Mouse (Mus musculus) embryonic stem cell, embryonic (primary cell): ENCODE results near the gene Trp53i11.

ENCODE experiments used
- CTCF ChIA-PET, 4 experiments: fragments of 300-600 bp in 2 of 4; fragments of 350-600 bp in 2 of 4; sonication (Branson Sonifier 250); formaldehyde crosslinking; loops; one replicate each; lab custom pipeline; 2022; ENCODE audit warnings: inconsistent platforms in 2 of 4; lab: Charles Lee
- POLR2A ChIA-PET, 4 experiments: fragments of 300-600 bp in 2 of 4; fragments of 350-600 bp in 2 of 4; sonication (Branson Sonifier 250); formaldehyde crosslinking; loops; one replicate each; lab custom pipeline; 2022; ENCODE audit warnings: antibody characterized with exemption in 4 of 4, inconsistent platforms in 1 of 4; lab: Charles Lee

Trp53i11 gene

DNA sequence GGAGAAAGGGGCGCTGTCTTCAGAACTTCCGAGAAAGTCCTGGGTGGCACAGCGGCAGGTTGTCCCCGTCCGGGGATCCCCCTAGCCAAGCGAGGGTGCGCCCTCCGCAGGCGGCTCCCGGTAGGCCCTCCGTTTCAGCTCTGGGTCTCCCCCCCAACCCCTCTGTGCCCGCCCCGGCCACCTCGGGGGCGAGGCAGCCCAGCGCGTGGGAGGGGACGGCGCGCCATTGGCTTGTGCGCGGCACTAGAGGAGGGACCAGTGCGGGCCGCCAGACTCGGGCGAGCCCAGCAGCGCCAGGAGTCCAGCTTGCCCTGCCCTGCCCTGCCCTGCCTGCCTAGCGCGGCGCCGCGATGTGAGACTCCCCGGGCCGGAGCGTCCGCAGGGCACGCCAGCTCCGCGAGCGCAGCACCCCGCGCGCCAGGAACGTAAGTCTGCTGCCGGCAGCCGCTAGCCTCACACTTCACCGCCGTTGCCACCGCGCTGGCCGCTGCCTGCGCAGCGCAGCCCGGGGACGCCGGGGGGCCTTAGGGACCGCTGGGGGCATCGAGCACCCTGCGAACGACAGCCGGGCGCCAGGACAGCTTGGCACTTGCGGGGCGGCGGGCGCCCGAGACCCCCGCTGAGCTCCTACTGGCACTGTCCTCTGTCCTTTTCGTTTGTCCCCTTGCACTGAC lies at the start of gene Trp53i11:
Gene Trp53i11, plus strand, starts transcription at position 226 of the 674 bp plus-strand sequence.
- CTCF ChIA-PET, result interaction anchor here in 3 of 4 experiments (0.5 to 4.1 kb wide), 32 partner anchors 10 to 957 kb away, joined by 3 to 21 read pairs (median 4); partner anchors contain the start of gene Cd82 (in 1 of the 3)

DNA sequence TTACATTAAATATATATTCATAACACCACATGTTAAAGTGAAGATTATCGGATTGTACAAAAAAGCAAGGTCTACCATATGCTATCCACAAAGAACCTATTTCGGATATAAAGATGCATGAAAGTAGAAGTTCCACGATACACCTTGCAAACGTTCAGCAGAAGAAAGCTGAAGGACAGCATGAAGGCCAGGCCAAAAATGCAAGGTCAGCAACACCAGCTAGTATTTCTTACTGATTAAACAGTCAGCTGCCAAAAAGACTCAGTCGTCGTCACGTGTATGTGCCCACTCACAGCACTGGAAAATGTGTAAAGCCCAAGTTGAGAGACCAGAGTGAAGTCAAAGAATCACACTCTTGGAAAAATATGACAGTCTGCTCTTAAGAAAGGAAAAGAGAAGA lies 47.9 kb upstream of the Trp53i11 start:
- CTCF ChIA-PET, result no interaction called here
- POLR2A ChIA-PET, result no interaction called here

More for the DNA sequence above, at the start of gene Trp53i11:
- POLR2A ChIA-PET, result interaction anchor here (0.5 to 2.2 kb wide), 13 partner anchors 10 to 215 kb away, joined by 3 to 14 read pairs (median 3); no protein-coding TSS in a partner anchor

- POLR2A ChIA-PET, result no interaction called here
Measured at GRCm38 (mm10) chr2:93141329-93141728, 46.0 kb upstream of the Trp53i11 start.

DNA sequence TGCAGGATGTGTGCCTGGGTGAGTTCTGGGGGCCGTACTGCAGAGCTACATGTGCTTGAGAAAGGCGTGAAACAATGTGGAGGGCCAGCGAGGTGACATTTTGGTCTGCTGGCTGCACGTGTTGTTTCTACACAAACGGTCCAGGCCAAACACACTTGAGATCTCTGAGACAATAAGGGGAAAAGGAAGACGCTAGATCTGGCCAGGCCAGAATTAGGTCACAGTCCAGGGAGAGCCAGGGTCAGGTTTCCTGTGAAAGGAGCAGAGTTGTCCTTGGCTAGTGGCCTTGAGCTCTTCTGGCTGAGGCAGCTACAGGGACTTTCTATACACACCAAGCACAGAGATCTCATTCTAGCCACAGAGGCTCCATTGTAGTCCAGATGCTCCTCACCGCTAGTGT lies 44.7 kb upstream of the Trp53i11 start:
- CTCF ChIA-PET, result no interaction called here
- POLR2A ChIA-PET, result interaction anchor here in 1 of 4 experiments (1.2 kb wide), 1 partner anchor 8 kb away, joined by 3 read pairs; no protein-coding TSS in a partner anchor

More at GRCm38 (mm10) chr2:93141329-93141728, 46.0 kb upstream of the Trp53i11 start:
- CTCF ChIA-PET, result interaction anchor here in 1 of 4 experiments (0.6 kb wide), 1 partner anchor 34 kb away, joined by 3 read pairs; no protein-coding TSS in a partner anchor

- CTCF ChIA-PET, result interaction anchor here in 1 of 4 experiments (0.6 kb wide), 1 partner anchor 9 kb away, joined by 3 read pairs; no protein-coding TSS in a partner anchor
- POLR2A ChIA-PET, result interaction anchor here in 1 of 4 experiments (1.2 kb wide), 1 partner anchor 12 kb away, joined by 4 read pairs; no protein-coding TSS in a partner anchor
Measured at GRCm38 (mm10) chr2:93144126-93144525, 43.2 kb upstream of the Trp53i11 start.

DNA sequence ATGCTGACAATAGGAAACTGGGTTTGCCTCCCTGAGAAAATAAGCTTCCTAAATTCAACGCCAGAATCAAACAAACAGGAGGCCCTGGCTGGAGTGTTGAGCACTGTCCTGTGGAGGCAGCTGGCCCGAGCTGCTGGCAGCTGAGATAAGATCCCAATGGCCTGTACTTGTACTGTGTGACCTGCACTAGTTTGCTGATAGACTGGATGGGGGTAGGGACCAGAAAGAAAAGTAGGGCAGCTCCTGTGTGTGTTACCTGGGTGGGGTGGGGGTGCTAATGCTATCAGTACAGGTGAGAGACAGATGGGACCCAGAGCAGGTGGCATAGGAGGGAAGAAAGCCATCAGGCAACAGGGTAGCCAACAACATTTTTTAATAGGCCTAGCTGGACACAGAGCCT lies 37.3 kb upstream of the Trp53i11 start:
- ChIA-PET CTCF (no interaction called here), POLR2A (interaction anchor here in 1 of 4 experiments (1.2 kb wide), 1 partner anchor 31 kb away, joined by 3 read pairs; no protein-coding TSS in a partner anchor)

DNA sequence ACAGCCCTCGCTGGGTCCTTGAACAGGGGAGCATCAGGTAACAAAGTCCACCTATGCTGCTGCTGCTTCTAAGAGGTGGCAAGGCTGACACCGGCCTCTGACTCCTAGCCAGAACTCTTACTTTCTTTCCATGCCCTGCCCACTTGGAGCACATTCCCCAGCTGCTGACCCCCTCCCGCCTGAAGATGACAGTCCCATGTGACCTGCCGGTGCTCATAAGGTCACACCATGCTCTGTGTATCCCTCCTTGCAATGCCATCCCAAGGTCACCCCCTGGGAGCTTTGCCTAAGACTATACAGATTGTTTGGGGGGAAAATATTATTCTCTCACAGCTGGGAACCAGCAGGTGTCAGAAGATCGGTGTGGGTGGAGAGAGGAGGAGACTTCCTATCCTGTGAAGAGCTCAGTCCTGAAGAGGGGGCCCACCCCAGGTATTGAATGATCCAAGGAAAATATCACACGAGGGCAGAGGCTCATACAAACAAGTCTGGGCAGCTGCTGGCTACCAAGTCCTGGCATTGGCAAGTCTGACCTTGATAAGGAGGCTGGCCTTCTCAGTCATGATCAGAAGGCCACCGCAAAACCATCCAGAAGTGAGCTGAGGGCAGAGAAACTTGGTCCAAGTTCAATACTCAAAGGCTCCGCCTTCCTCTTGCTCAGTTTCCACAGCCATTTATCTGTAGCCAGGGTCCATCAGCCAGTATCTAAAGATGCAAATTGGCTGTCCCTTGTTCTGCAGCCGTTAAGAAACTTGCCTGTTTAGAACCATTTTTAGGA lies 36.5 kb upstream of the Trp53i11 start:
- CTCF ChIA-PET, result interaction anchor here in 2 of 4 experiments (0.5 to 0.8 kb wide), 2 partner anchors 184 to 195 kb away, joined by 3 read pairs; partner anchors contain the start of gene Tspan18 (in 1 of the 2)
- POLR2A ChIA-PET, result interaction anchor here in 2 of 4 experiments (1.0 to 1.2 kb wide), 2 partner anchors 8 to 30 kb away, joined by 3 read pairs; no protein-coding TSS in a partner anchor

- POLR2A ChIA-PET, result no interaction called here
- CTCF ChIA-PET, result no interaction called here
Measured at GRCm38 (mm10) chr2:93152191-93152601, 35.2 kb upstream of the Trp53i11 start.

DNA sequence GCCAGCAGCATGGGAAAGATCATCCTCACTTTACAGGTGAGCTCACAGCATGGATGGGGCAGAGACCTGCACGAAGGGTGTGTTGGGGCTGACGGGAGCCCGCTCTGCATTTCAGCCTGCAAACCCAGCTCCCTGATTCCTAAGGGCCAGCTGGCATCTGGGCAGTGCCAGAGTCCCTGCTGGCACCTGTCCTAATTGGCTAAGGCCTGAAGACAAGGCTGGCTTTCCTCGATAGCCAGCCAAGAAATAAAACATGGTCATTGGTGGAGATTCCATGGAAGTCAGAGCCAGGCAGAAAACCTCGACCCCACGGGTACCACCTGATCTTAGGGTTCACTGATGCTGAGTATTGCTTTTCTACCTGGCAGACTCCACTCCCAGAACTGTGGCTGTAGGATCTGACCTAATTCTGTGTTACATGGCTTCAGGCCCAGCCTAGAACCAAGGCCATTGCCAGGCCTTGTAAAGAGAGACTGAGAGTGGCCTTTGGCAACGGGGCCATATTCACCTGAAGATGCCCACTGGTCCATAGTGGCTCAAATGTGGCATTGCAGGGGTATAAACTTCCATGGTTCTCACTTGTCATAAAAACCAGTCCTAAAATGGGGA lies 34.4 kb upstream of the Trp53i11 start:
- ChIA-PET POLR2A (no interaction called here), CTCF (no interaction called here)

- ChIA-PET CTCF (no interaction called here), POLR2A (interaction anchor here in 1 of 4 experiments (1.9 kb wide), 1 partner anchor 23 kb away, joined by 5 read pairs; no protein-coding TSS in a partner anchor)
Measured at GRCm38 (mm10) chr2:93153833-93154232, 33.5 kb upstream of the Trp53i11 start.

DNA sequence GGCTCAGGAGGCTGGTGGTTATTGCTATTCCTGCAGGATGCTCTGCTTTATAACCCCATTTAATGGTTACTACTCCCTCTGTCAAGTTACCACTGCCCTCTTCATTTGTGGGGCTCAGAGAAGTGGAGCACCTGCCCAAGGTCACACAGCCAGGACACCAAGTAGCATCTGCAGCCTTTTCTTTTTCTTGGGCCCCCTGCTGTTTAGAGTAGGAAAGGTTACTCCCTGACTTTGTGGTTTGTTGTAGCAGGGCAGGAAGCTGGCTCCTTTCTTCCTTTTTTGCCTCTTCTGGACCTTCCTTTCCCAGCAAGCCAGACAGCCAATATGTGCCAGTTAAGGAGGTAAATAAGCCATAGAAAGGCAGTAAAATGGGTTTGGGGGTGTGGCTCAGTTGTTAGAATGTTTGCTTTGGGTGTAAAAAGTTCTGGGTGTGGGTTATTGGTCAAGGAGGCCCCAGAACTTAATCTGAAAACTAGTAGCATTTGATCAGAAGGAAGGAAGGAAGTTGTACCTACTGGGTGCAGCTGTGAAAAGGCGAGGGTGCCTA lies 32.8 kb upstream of the Trp53i11 start:
- ChIA-PET CTCF (no interaction called here), POLR2A (interaction anchor here in 1 of 4 experiments (1.9 kb wide), 1 partner anchor 22 kb away, joined by 5 read pairs; no protein-coding TSS in a partner anchor)

DNA sequence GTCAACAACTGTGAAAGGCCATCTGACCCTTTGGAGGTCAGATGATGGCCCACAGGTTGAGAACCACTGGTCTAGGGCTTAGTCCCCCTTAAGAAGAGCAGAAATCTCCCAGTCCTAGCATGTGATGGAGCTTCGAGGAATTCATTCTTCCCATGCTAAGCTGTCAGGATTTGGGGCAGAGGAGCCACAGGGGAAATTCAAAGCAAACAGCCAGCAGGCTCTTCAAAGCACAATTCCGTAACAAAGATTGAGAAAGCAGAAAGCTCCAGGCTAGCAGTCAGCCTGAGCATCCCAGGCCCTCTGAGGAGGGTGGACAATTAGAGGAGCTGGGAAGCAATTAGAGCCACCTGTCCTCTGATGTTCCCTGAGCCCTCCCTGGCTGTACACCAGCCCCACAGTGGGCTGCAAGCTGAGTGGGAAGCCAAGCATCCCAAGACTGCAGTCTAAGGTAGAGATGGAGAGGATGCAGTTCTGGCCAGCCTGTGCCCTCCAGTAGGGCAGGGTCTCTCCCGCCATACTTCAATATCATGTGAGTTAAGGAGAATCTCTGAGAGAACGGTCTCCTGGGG lies 26.8 kb upstream of the Trp53i11 start:
- POLR2A ChIA-PET, result no interaction called here

DNA sequence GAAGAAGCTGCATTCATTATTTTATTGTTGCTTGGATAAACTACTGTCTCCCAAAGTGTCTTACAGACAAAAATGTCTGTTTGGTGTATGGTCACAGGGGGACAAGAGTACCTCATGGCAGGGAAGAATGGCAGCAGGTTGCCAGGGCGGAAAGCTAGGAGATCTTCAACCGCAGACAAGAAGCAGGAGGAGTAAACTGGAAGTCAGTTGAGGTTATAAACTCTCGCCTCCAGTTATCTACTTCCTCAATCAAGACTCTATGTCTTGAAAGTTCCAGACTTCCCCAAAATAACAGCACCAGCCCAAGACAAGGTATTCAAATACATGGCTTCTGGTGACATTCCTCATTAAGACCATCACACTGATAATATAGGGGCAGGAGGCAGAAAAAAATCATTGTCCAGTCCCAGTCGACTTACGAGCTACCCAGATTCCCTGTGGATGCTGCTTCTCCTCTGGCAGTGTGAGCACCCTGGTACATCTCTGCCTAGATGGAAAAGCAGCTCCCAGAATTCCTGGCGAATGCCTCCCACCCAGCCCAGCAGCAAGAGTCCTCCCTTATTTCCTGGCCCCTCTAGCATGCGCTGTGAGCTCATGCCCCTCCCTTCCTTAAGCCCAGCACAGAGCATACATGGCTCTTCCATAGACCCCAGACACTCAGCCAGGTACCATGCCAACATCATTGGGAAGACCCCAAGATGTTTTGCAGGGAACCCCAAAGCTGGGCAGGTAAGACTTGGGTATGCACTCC lies 25.3 kb upstream of the Trp53i11 start:
- POLR2A ChIA-PET, result interaction anchor here in 3 of 4 experiments (0.6 to 1.2 kb wide), 4 partner anchors 12 to 31 kb away, joined by 3 to 4 read pairs (median 4); no protein-coding TSS in a partner anchor
- CTCF ChIA-PET, result interaction anchor here (0.6 to 1.8 kb wide), 5 partner anchors 25 to 309 kb away, joined by 3 to 5 read pairs (median 3); partner anchors contain the start of gene Trp53i11 (in 1 of the 4)

More for the DNA sequence above, 26.8 kb upstream of the Trp53i11 start:
- CTCF ChIA-PET, result interaction anchor here in 2 of 4 experiments (0.6 to 1.3 kb wide), 3 partner anchors 28 to 127 kb away, joined by 3 to 5 read pairs (median 4); no protein-coding TSS in a partner anchor

GRCm38 (mm10) chr2:93162791-93163190 lies 24.6 kb upstream of the Trp53i11 start:
- ChIA-PET POLR2A (interaction anchor here in 3 of 4 experiments (0.6 to 1.7 kb wide), 10 partner anchors 14 to 39 kb away, joined by 3 to 11 read pairs (median 3); no protein-coding TSS in a partner anchor), CTCF (interaction anchor here in 3 of 4 experiments (0.6 to 1.8 kb wide), 8 partner anchors 15 to 308 kb away, joined by 3 to 9 read pairs (median 3); partner anchors contain the start of gene Trp53i11 (in 1 of the 3))

- CTCF ChIA-PET, result interaction anchor here in 3 of 4 experiments (0.6 to 1.8 kb wide), 7 partner anchors 16 to 199 kb away, joined by 3 to 9 read pairs (median 3); partner anchors contain the start of gene Trp53i11 (in 1 of the 3)
- POLR2A ChIA-PET, result interaction anchor here in 3 of 4 experiments (0.6 to 1.7 kb wide), 9 partner anchors 13 to 63 kb away, joined by 3 to 11 read pairs (median 3); no protein-coding TSS in a partner anchor
Measured at GRCm38 (mm10) chr2:93163317-93163716, 24.0 kb upstream of the Trp53i11 start.

- ChIA-PET POLR2A (interaction anchor here in 3 of 4 experiments (0.6 to 1.7 kb wide), 5 partner anchors 13 to 63 kb away, joined by 3 to 11 read pairs (median 4); no protein-coding TSS in a partner anchor), CTCF (interaction anchor here in 3 of 4 experiments (0.5 to 1.8 kb wide), 8 partner anchors 16 to 294 kb away, joined by 3 to 9 read pairs (median 3); partner anchors contain the start of gene Trp53i11 (in 1 of the 3))
Measured at GRCm38 (mm10) chr2:93163750-93164335, 23.5 kb upstream of the Trp53i11 start.
